Comparison of ENCODE assay signal across 27 mouse cellular contexts in genomic region chr12:17740226-17740625, GRCm38 (mm10). TPM values are rescaled to one million over a fixed set of nuclear protein-coding genes. Genes with fewer than 3 reads are reported as not detected.
DNase-seq lines count a peak whose midpoint lies in the region; ATAC-seq lines count a peak whose summit lies in the region.
"Had no signal": no experiment of that assay in that cellular context is flagged by ENCODE, and none has a peak within 500 bp of the region (broad histone marks: within the 10 kb centered on the region; RNA-seq: fewer than 3 reads in every experiment).

No protein-coding gene starts in this region.

- H3K36me3 ChIP-seq in lung, embryonic 15.5 days, result no peaks in the 10 kb centered on the region
- H3K36me3 ChIP-seq: embryonic facial prominence, embryonic 13.5 days; embryonic facial prominence, embryonic 15.5 days; forebrain, embryonic 10.5 days; forebrain, embryonic 12.5 days; G1E had no signal

- no peak overlapping the region for H3K4me2 ChIP-seq in lung, embryonic 15.5 days
- H3K4me2 ChIP-seq: embryonic facial prominence, embryonic 13.5 days; embryonic facial prominence, embryonic 15.5 days; forebrain, embryonic 12.5 days had no signal

- H3K27ac ChIP-seq in lung, embryonic 15.5 days, result 0 out of 2 replicates have a peak overlapping the region, but pooled peaks have one; percentile 71
- H3K27ac ChIP-seq: embryonic facial prominence, embryonic 13.5 days; embryonic facial prominence, embryonic 15.5 days; forebrain, embryonic 10.5 days; forebrain, embryonic 12.5 days had no signal

- H3K27me3 ChIP-seq in lung, embryonic 15.5 days, result no peaks in the 10 kb centered on the region
- H3K27me3 ChIP-seq: CH12.LX; embryonic facial prominence, embryonic 13.5 days; embryonic facial prominence, embryonic 15.5 days; forebrain, embryonic 12.5 days; Patski had no signal

- H3K9ac ChIP-seq in lung, embryonic 15.5 days, result no peak overlapping the region
- H3K9ac ChIP-seq: embryonic facial prominence, embryonic 13.5 days; embryonic facial prominence, embryonic 15.5 days; forebrain, embryonic 12.5 days had no signal

- 82% methylated on average over 1 of the region's 1 CpGs for WGBS in lung, embryonic 15.5 days

- no peak for ATAC-seq in lung, embryonic 15.5 days (ENCODE audit: borderline replicate concordance, extremely low read depth, low FRiP score, low TSS enrichment)
- ATAC-seq: activated CD4-positive, CD25-positive, alpha-beta regulatory T cell, adult 4 months; CD4-positive, CD25-positive, alpha-beta regulatory T cell, adult 4 months; forebrain, embryonic 14.5 days; forebrain, embryonic 16.5 days; Patski had no signal

- no peak for DNase-seq in lung, postnatal 36 days
- DNase-seq in thymus, postnatal 0 days (ENCODE audit: low spot score), result peak; percentile 58
- no peak for DNase-seq in thymus, adult 18-20 months
- peak; percentile 45 for DNase-seq in thymus, postnatal 25 days
- DNase-seq in embryo, embryonic 10.5 days (ENCODE audit: low spot score), result no peak
- DNase-seq: adrenal gland, adult 8-10 months; adrenal gland, postnatal 14 days; adrenal gland, postnatal 36 days; B cell, adult 2 months; cerebellum, adult 11-12 months; cerebellum, adult 9-10 months; cerebellum, postnatal 10 days; cerebellum, postnatal 25 days; embryo, embryonic 11 days had no signal

- H3K4me1 ChIP-seq in lung, embryonic 15.5 days, result peaks cover 70% of the 10 kb centered on the region

- H3K9me3 ChIP-seq in lung, embryonic 15.5 days, result no peaks in the 10 kb centered on the region
- H3K9me3 ChIP-seq: embryonic facial prominence, embryonic 13.5 days; embryonic facial prominence, embryonic 15.5 days; forebrain, embryonic 10.5 days; forebrain, embryonic 12.5 days had no signal

- H3K4me3 ChIP-seq in lung, embryonic 15.5 days, result no peak overlapping the region
- H3K4me3 ChIP-seq: embryonic facial prominence, embryonic 13.5 days; embryonic facial prominence, embryonic 15.5 days; erythroblast, embryonic 14.5 days; forebrain, embryonic 10.5 days; forebrain, embryonic 12.5 days had no signal

RNA-seq across cellular contexts. Expression of gene Hpcal1, which starts 49.6 kb away (rescaled TPM):
- 62.0 and 72.2 TPM in 2 replicates for polyA plus RNA-seq in lung, embryonic 15.5 days (2015; fragmentation: Nextera tagmentation; extraction: Ambion mirVana)
- 145 and 152 TPM in 2 replicates for polyA plus RNA-seq in thymus, postnatal 0 days (2015; fragmentation: Nextera tagmentation; extraction: Ambion mirVana)
- polyA plus RNA-seq: G1E had no signal

Comparison
In these comparisons a context has a peak if more than half of its experiments do, and no peak if none do; other contexts are left out.
1. DNase-seq: peak in thymus, postnatal 0 days (single experiment) and thymus, postnatal 25 days (single experiment); none in lung, postnatal 36 days (single experiment), thymus, adult 18-20 months (0 of 2) and embryo, embryonic 10.5 days (single experiment).